Mouse (Mus musculus): ENCODE results near the gene Slc50a1.

Slc50a1 gene

DNA sequence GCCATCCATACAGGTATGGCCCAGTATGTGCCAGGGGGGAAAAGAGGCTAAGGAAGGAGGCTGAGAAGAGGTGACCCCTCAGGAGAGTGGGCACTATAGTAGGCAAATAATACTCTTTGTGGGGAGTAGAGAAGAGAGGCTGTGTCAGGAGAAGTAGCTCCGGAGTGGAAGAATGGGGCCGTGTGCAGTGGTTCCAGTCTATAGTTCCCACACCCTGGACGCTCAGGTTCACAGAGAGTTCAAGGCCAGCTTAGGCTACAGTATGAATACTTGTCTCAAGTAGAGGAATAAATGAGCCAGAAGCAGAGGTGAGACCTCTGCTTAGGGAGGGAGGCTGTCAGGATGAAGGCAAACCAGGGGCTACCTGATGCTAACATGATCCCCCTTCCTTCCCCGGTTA lies 41.1 kb downstream of the Slc50a1 start:
- no peak for DNase-seq

GRCm38 (mm10) chr3:89228836-89229235 lies 41.5 kb downstream of the Slc50a1 start, which contains the start of gene Muc1:
Gene Muc1 (plus strand): TSS chr3:89229057.
- no peak for DNase-seq

- peak; percentile 89 for DNase-seq
Observed at GRCm38 (mm10) chr3:89228180-89228549, 42.2 kb downstream of the Slc50a1 start.

DNA sequence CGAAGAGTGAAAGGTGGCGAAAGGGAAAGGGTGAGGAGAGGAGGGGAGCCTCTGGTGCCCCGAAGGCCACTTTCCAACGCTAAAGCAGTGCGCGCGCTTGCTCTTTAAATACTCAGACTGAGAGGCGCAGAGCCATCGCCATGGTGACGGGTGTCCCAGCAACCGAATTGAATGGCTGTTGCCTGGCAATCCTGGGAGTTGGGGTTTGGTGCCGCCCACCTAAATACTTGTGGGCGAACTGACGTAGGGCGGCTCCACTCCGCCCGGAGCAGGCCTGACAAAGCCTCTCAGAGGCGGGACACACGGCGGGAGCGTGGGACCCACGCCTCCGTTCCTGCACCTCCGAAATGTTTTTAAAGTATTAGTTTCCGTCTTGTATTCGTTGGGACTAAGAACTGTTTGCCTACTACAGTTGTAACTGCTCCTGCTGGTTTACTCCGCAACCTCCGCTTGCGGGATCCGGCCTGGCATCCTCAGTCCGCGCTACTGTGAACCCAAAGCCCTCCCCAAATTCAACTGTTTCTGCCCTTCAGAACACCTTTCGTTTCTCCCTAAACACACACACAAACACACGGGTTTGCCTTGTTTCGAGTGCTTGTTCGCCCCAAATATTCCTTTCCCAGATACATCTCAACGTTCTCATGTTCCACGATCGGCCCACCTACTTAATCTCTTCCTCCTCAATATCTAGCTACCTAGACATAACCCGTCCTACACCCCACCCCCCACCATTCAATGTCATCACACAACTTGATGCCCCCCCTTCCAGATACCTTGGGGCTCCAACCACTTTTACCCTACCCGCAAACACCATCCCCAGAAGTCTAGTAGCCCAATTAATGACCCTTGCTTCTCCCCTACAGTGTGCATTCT lies 42.8 kb downstream of the Slc50a1 start:
- DNase-seq = peak; percentile 55

DNA sequence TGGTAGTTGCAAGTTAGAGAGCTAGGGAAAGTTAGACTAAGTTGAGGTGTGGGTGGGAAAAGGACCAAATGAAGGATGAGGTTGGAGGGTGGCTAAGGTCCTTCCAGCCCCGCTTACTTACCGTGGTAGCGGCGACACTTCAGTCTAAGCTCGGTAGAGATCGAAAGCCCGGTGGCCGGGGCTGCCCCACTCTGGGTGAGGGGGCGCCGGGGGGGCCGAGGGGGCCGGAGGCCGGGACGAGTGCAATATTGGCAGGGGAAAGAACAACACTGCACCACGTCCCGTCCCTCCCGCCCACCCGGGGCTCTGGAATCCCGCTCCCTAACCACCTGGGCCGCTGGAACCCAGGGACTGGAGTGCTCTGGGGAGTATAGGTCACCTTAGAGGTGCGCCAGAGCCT lies 43.5 kb downstream of the Slc50a1 start, which contains the start of gene Mtx1:
Gene Mtx1 (minus strand): TSS at position 189 of the 400 bp plus-strand sequence.
- DNase-seq = no peak

GRCm38 (mm10) chr3:89226361-89226760 lies 44.0 kb downstream of the Slc50a1 start:
- no peak for DNase-seq

- no peak for DNase-seq
Observed at GRCm38 (mm10) chr3:89225918-89226317, 44.5 kb downstream of the Slc50a1 start.

DNA sequence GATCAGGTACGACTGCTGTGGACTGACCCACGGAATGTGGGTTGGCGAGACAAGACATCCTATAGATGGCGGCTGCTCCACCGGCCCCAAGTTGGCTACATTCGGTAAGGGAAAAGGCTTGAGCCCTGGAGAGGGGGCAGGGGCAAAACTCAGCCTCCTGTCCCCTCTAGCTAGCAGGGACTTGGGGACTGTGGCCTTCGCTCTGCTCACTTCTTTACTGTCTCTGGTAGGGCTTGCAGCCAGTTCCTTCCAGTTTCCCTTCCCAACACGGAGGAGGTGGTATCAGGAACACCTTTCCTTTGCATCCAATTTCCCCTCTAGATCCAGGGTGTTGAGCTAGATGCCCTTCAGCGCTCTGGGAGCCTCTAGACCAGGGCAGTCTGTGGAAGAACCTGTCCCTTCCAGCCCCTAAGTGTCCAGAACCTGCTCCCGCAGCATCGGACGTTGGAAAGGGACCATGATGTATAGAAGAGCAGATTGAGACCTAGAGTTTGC lies 45.0 kb downstream of the Slc50a1 start:
- no peak for DNase-seq

GRCm38 (mm10) chr3:89224796-89225195 lies 45.6 kb downstream of the Slc50a1 start:
- no peak for DNase-seq

DNA sequence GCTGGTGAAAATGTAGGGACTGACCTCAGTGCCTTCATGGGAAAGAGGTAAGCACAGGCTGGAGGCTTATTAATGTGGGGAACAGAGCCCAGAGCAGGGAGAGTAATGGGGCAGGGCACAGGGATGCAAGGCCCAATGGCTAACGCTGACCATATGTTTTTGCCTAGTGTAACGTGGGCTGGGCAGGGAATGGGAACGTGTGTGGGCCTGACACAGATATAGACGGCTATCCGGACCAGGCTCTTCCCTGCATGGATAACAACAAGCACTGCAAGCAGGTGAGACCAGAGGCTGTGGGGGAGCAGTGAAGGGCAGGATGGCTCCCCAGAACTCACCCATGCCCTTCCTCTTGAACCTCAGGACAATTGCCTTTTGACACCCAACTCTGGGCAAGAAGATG lies 49.2 kb downstream of the Slc50a1 start:
- DNase-seq = no peak

- no peak for DNase-seq
Observed at GRCm38 (mm10) chr3:89219546-89219945, 50.8 kb downstream of the Slc50a1 start.

- no peak for DNase-seq
Observed at GRCm38 (mm10) chr3:89218271-89218670, 52.1 kb downstream of the Slc50a1 start.
